In the genomic region with DNA sequence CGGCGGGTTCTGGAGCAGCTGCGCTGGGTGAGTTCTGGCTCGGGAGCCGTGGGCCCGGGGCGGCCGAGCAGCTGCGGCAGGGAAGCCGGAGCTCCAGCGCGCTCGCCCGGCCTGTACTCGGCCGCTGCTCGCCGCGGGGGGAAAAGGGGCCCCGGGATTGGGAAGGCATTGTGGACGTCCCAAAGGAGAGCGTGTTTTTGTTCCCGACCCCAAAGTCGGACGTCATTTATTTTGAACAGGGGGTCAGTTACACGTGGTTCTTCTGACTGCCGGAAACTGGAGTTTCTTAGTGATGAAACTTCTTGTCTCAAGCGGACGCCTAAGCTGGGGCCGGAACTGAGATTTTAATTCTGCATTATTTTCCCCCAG, we compare ENCODE assay signal across 8 mouse cellular contexts. TPM values are rescaled to one million over a fixed set of nuclear protein-coding genes. Genes with fewer than 3 reads are reported as not detected.
DNase-seq lines count a peak whose midpoint lies in the region; ATAC-seq and TF ChIP-seq lines count a peak whose summit lies in the region.

No protein-coding gene starts in this region.

- WGBS in lung, embryonic 14.5 days = under 1% methylated on average over 30 of the region's 30 CpGs
- WGBS in hindbrain, embryonic 15.5 days = 0% methylated on average over 27 of the region's 30 CpGs
- under 1% methylated on average over 30 of the region's 30 CpGs for WGBS in midbrain, embryonic 11.5 days

- H3K4me2 ChIP-seq in lung, embryonic 14.5 days = peak overlapping the region; percentile 85
- peak overlapping the region; percentile 63 for H3K4me2 ChIP-seq in hindbrain, embryonic 15.5 days
- peak overlapping the region; percentile 58 for H3K4me2 ChIP-seq in midbrain, embryonic 11.5 days

- peak overlapping the region; percentile 96 for H3K27ac ChIP-seq in lung, embryonic 14.5 days (ENCODE audit: low read depth)
- peak overlapping the region; percentile 91 for H3K27ac ChIP-seq in hindbrain, embryonic 15.5 days (replicated peaks)
- peak overlapping the region; percentile 91 for H3K27ac ChIP-seq in midbrain, embryonic 11.5 days (ENCODE audit: low read depth, low read length)

- DNase-seq in lung, embryonic 14.5 days = peak; percentile 78
- no peak for DNase-seq in lung, postnatal 14 days
- no peak for DNase-seq in midbrain, embryonic 11.5 days (ENCODE audit: low spot score, missing footprints)
- no peak for DNase-seq in thymus, postnatal 10 days (ENCODE audit: low spot score in 2 of 2)
- no peak for DNase-seq in ovary, adult 18-20 months (ENCODE audit: low spot score)
- no peak for DNase-seq in adrenal gland, postnatal 4 days (ENCODE audit: low spot score in 2 of 2)

- H3K9me3 ChIP-seq in lung, embryonic 14.5 days (ENCODE audit: low read depth, low read length) = no peaks in the 10 kb centered on the region
- no peaks in the 10 kb centered on the region for H3K9me3 ChIP-seq in hindbrain, embryonic 15.5 days
- H3K9me3 ChIP-seq in midbrain, embryonic 11.5 days (ENCODE audit: control insufficient read depth, low read length) = no peaks in the 10 kb centered on the region

- TF ChIP-seq CTCF in lung, embryonic 14.5 days (IDR thresholded peaks at IDR 0.05; ENCODE audit: low read depth) = no peak

- peak overlapping the region; percentile 83 for H3K4me3 ChIP-seq in lung, embryonic 14.5 days (ENCODE audit: low read depth, low read length)
- peak overlapping the region; percentile 92 for H3K4me3 ChIP-seq in hindbrain, embryonic 15.5 days
- H3K4me3 ChIP-seq in midbrain, embryonic 11.5 days (ENCODE audit: low read depth, low read length) = peak overlapping the region; percentile 78

- ATAC-seq in lung, embryonic 14.5 days (ENCODE audit: insufficient read depth) = peak; percentile 60
- ATAC-seq in common myeloid progenitor, adult 5-6 weeks (replicated peaks; ENCODE audit: low read depth, poor library complexity, severe bottlenecking) = peak; percentile 13
- ATAC-seq in hindbrain, embryonic 15.5 days (ENCODE audit: low FRiP score, low read depth) = peak; percentile 73
- peak; percentile 83 for ATAC-seq in midbrain, embryonic 11.5 days (ENCODE audit: low FRiP score)

- H3K36me3 ChIP-seq in lung, embryonic 14.5 days (ENCODE audit: insufficient read depth) = no peaks in the 10 kb centered on the region
- H3K36me3 ChIP-seq in hindbrain, embryonic 15.5 days = no peaks in the 10 kb centered on the region
- no peaks in the 10 kb centered on the region for H3K36me3 ChIP-seq in midbrain, embryonic 11.5 days (ENCODE audit: control insufficient read depth, insufficient read depth, low read length)

- no peaks in the 10 kb centered on the region for H3K27me3 ChIP-seq in lung, embryonic 14.5 days (ENCODE audit: insufficient read depth, low read length)
- no peaks in the 10 kb centered on the region for H3K27me3 ChIP-seq in hindbrain, embryonic 15.5 days
- no peaks in the 10 kb centered on the region for H3K27me3 ChIP-seq in midbrain, embryonic 11.5 days (ENCODE audit: control insufficient read depth, insufficient read depth, low read length)

- peak overlapping the region; percentile 92 for H3K9ac ChIP-seq in lung, embryonic 14.5 days
- peak overlapping the region; percentile 87 for H3K9ac ChIP-seq in hindbrain, embryonic 15.5 days
- peak overlapping the region; percentile 92 for H3K9ac ChIP-seq in midbrain, embryonic 11.5 days (ENCODE audit: low read length)

- H3K4me1 ChIP-seq in lung, embryonic 14.5 days (ENCODE audit: insufficient read depth) = peaks cover 11% of the 10 kb centered on the region
- peaks cover 25% of the 10 kb centered on the region for H3K4me1 ChIP-seq in hindbrain, embryonic 15.5 days (replicated peaks)
- H3K4me1 ChIP-seq in midbrain, embryonic 11.5 days (ENCODE audit: control insufficient read depth, insufficient read depth, low read length) = peaks cover 16% of the 10 kb centered on the region

RNA-seq across cellular contexts. Expression of gene Mia2, which starts 36.0 kb away (rescaled TPM):
- 49.3 and 53.2 TPM in 2 replicates for polyA plus RNA-seq in lung, embryonic 14.5 days (2014; fragmentation: Nextera tagmentation; extraction: Ambion mirVana)
- 131 and 162 TPM in 2 replicates for total RNA-seq in common myeloid progenitor, adult 5-6 weeks (2017)
- polyA plus RNA-seq in hindbrain, embryonic 15.5 days (2015; fragmentation: Nextera tagmentation; extraction: Ambion mirVana) = 30.4 and 36.5 TPM in 2 replicates
- 55.4 and 63.4 TPM in 2 replicates for polyA plus RNA-seq in midbrain, embryonic 11.5 days (2014; fragmentation: Nextera tagmentation; extraction: Ambion mirVana)
- total RNA-seq in adrenal gland, postnatal 4 days (2021) = 10 to 100 TPM; 72.0 to 78.0 TPM

Comparison
In these comparisons a context has a peak if more than half of its experiments do, and no peak if none do; other contexts are left out.
1. ATAC-seq: peak in every context shown above with its lines; median percentile 83 in midbrain, embryonic 11.5 days; 73 in hindbrain, embryonic 15.5 days; 60 in lung, embryonic 14.5 days; 13 in common myeloid progenitor, adult 5-6 weeks.